Mouse (Mus musculus): ENCODE data around the gene Map7d1. TPM values are rescaled to one million over a fixed set of nuclear protein-coding genes. Genes with fewer than 3 reads are reported as not detected.
"Not testable (repeated sequence)": the region's sequence is repeated elsewhere in the genome, so short reads cannot be mapped to it uniquely, and the experiment has no call there.

Map7d1 gene
- polyA plus RNA-seq, 1 experiment from 2014 or later = 64.2 TPM

DNA sequence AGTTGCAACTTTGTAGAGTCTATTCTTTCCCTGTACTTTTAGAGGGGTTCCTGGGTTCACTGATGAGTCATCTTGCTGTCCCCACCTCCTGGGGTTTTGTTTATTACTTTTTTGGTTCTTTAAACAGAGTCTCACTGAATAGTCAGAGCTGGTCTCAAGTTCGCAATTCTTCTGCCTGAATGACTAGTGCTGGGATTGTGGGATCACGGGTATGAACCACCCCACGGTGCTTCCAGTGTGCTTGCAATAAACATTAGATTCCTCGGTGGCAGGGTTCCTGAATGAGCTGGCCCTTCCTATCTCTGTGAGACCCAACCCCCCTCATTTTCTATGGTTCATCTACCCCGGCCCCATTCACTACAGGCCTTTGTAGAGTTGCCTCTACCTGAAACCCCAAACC, 28.0 kb downstream of the Map7d1 start:
- Histone ChIP-seq H3K9me3 (ENCODE audit: control insufficient read depth, low read length) (no peaks in the 10 kb centered on the region), H3K4me3 (ENCODE audit: low read depth, low read length) (no peak overlapping the region), H3K36me3 (ENCODE audit: control insufficient read depth, insufficient read depth, low read length) (peaks cover 34% of the 10 kb centered on the region), H3K4me1 (ENCODE audit: control insufficient read depth, insufficient read depth, low read length) (peaks cover 5% of the 10 kb centered on the region; the same call in 1 of the 2 replicates), H3K4me2 (ENCODE audit: low read depth, low read length) (no peak overlapping the region), H3K27ac (replicated peaks; ENCODE audit: low read depth, low read length) (no peak overlapping the region), H3K27me3 (replicated peaks; ENCODE audit: control insufficient read depth, insufficient read depth, low read length) (no peaks in the 10 kb centered on the region), H3K9ac (ENCODE audit: low read depth, low read length) (no peak overlapping the region)
- ATAC-seq (ENCODE audit: low read depth) (no peak), DNase-seq (ENCODE audit: low spot score) (no peak)
- WGBS = 35% methylated on average over 5 of the region's 5 CpGs

DNA sequence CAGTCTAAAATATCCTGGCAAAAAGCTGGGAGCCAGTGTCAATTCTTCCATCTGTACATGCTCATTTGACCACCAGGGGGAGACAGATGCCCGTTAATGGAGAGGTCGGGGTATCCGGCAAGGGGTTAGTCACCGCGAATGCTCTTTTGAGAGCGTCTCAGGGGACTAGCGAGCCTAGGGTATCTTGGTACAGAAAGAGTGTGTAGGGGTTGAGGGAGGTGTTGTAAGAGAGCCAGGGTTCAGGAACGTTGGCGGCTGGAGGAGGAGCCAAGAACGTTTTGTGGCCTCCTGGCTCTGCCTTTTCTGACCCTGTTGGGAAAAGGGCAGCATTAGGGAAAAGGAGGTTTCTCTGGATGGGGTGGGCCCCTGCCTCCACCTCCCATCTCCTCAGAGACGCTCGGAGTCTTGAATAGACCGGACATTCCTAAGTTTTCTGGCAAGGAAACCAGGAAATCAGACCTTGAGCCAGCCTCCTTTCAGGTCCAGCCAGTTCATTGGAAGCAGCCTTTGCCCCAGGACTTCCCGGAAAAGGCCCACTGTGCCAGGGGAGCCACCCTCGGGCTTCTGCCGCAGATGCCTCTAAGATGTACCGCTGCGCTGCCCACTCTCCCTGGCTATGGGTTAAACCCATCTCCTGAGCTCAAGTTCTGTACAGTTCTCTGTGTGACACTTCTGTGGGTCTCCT, 28.9 kb downstream of the Map7d1 start:
- Histone ChIP-seq H3K4me1 (ENCODE audit: control insufficient read depth, insufficient read depth, low read length) (peaks cover 5% of the 10 kb centered on the region; the same call in 1 of the 2 replicates), H3K9ac (ENCODE audit: low read depth, low read length) (peak overlapping the region; percentile 40), H3K27me3 (replicated peaks; ENCODE audit: control insufficient read depth, insufficient read depth, low read length) (no peaks in the 10 kb centered on the region), H3K4me2 (ENCODE audit: low read depth, low read length) (peak overlapping the region; percentile 56), H3K27ac (replicated peaks; ENCODE audit: low read depth, low read length) (peak overlapping the region; percentile 23), H3K9me3 (ENCODE audit: control insufficient read depth, low read length) (no peaks in the 10 kb centered on the region), H3K4me3 (ENCODE audit: low read depth, low read length) (peak overlapping the region; percentile 24), H3K36me3 (ENCODE audit: control insufficient read depth, insufficient read depth, low read length) (peaks cover 25% of the 10 kb centered on the region)
- ATAC-seq (ENCODE audit: low read depth) = peak; percentile 77
- DNase-seq (ENCODE audit: low spot score) = peak; percentile 93
- 6% methylated on average over 18 of the region's 18 CpGs for WGBS

- Histone ChIP-seq H3K4me3 (ENCODE audit: low read depth, low read length) (no peak overlapping the region), H3K4me2 (ENCODE audit: low read depth, low read length) (no peak overlapping the region), H3K9ac (ENCODE audit: low read depth, low read length) (0 out of 2 replicates have a peak overlapping the region, but pooled peaks have one; percentile 40), H3K36me3 (ENCODE audit: control insufficient read depth, insufficient read depth, low read length) (peaks cover 19% of the 10 kb centered on the region), H3K27me3 (replicated peaks; ENCODE audit: control insufficient read depth, insufficient read depth, low read length) (no peaks in the 10 kb centered on the region), H3K27ac (replicated peaks; ENCODE audit: low read depth, low read length) (no peak overlapping the region), H3K4me1 (ENCODE audit: control insufficient read depth, insufficient read depth, low read length) (peaks cover 5% of the 10 kb centered on the region; the same call in 1 of the 2 replicates), H3K9me3 (ENCODE audit: control insufficient read depth, low read length) (no peaks in the 10 kb centered on the region)
- 52% methylated on average over 12 of the region's 12 CpGs for WGBS
- no peak for ATAC-seq (ENCODE audit: low read depth)
- DNase-seq (ENCODE audit: low spot score) = no peak
Observed at GRCm38 (mm10) chr4:126226640-126227039, 29.5 kb downstream of the Map7d1 start.

DNA sequence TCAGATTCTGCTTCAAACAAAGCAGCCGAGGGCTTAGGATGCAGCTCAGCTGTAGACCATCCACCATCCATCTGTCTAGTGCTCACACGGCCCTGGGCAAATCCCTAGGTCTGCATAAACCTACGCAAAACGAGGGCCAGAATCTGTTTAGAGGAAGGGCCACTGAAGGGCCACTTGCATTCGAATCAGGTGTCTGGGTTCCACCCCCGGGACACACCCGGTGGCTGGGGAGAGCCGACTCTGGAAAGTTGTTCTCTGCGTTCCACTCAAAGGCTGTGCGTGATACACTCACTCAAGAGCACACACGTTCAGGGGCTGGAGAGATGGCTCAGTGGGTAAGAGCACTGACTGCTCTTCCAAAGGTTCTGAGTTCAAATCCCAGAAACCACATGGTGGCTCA, 33.5 kb downstream of the Map7d1 start:
- WGBS = 85% methylated on average over 11 of the region's 11 CpGs
- H3K27ac ChIP-seq (replicated peaks; ENCODE audit: low read depth, low read length) = no peak overlapping the region
- no peaks in the 10 kb centered on the region for H3K9me3 ChIP-seq (ENCODE audit: control insufficient read depth, low read length)
- H3K4me1 ChIP-seq (ENCODE audit: control insufficient read depth, insufficient read depth, low read length) = peaks cover 4% of the 10 kb centered on the region; the same call in 1 of the 2 replicates
- H3K4me3 ChIP-seq (ENCODE audit: low read depth, low read length) = no peak overlapping the region
- no peak for ATAC-seq (ENCODE audit: low read depth)
- no peaks in the 10 kb centered on the region for H3K36me3 ChIP-seq (ENCODE audit: control insufficient read depth, insufficient read depth, low read length)
- no peak overlapping the region for H3K4me2 ChIP-seq (ENCODE audit: low read depth, low read length)
- no peak for DNase-seq (ENCODE audit: low spot score)
- H3K27me3 ChIP-seq (replicated peaks; ENCODE audit: control insufficient read depth, insufficient read depth, low read length) = no peaks in the 10 kb centered on the region
- H3K9ac ChIP-seq (ENCODE audit: low read depth, low read length) = no peak overlapping the region

GRCm38 (mm10) chr4:126220045-126220444, 36.1 kb downstream of the Map7d1 start:
- Histone ChIP-seq H3K36me3 (ENCODE audit: control insufficient read depth, insufficient read depth, low read length) (no peaks in the 10 kb centered on the region), H3K4me1 (ENCODE audit: control insufficient read depth, insufficient read depth, low read length) (no peaks in the 10 kb centered on the region), H3K27ac (replicated peaks; ENCODE audit: low read depth, low read length) (no peak overlapping the region), H3K9me3 (ENCODE audit: control insufficient read depth, low read length) (no peaks in the 10 kb centered on the region), H3K4me2 (ENCODE audit: low read depth, low read length) (no peak overlapping the region), H3K27me3 (replicated peaks; ENCODE audit: control insufficient read depth, insufficient read depth, low read length) (no peaks in the 10 kb centered on the region), H3K4me3 (ENCODE audit: low read depth, low read length) (no peak overlapping the region), H3K9ac (ENCODE audit: low read depth, low read length) (no peak overlapping the region)
- DNase-seq (ENCODE audit: low spot score) (no peak), ATAC-seq (ENCODE audit: low read depth) (no peak)
- WGBS = 90% methylated on average over 10 of the region's 10 CpGs

- not testable (repeated sequence) for H3K9me3 ChIP-seq (ENCODE audit: control insufficient read depth, low read length); H3K4me1 ChIP-seq (ENCODE audit: control insufficient read depth, insufficient read depth, low read length); H3K36me3 ChIP-seq (ENCODE audit: control insufficient read depth, insufficient read depth, low read length); H3K27me3 ChIP-seq (replicated peaks; ENCODE audit: control insufficient read depth, insufficient read depth, low read length); H3K9ac ChIP-seq (ENCODE audit: low read depth, low read length); H3K4me3 ChIP-seq (ENCODE audit: low read depth, low read length); DNase-seq (ENCODE audit: low spot score); H3K27ac ChIP-seq (replicated peaks; ENCODE audit: low read depth, low read length); H3K4me2 ChIP-seq (ENCODE audit: low read depth, low read length); ATAC-seq (ENCODE audit: low read depth)
- 76% methylated on average over 3 of the region's 3 CpGs for WGBS
Observed at GRCm38 (mm10) chr4:126219540-126219939, 36.6 kb downstream of the Map7d1 start.

DNA sequence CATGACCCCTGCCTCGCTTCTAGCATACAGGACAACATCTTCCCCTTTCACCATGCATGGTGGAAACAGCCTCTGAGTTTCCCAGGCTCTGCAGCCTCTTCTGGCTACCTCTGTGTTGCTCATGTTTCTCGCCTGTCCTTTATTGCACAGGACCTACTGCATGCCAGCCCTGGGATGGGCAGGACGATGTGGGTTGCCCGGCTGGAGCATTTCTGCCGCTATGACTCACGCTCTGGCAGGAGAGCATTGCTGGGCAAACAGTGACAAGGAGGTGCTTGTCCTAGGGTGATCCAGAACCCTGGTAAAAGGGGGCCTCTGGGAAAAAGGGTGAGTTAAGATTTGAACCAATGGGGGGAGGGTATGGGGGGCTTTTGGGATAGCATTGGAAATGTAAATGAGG, 38.4 kb downstream of the Map7d1 start:
- H3K27ac ChIP-seq (replicated peaks; ENCODE audit: low read depth, low read length) = no peak overlapping the region
- H3K9me3 ChIP-seq (ENCODE audit: control insufficient read depth, low read length) = no peaks in the 10 kb centered on the region
- no peak overlapping the region for H3K9ac ChIP-seq (ENCODE audit: low read depth, low read length)
- no peaks in the 10 kb centered on the region for H3K4me1 ChIP-seq (ENCODE audit: control insufficient read depth, insufficient read depth, low read length)
- H3K4me3 ChIP-seq (ENCODE audit: low read depth, low read length) = no peak overlapping the region
- no peaks in the 10 kb centered on the region for H3K36me3 ChIP-seq (ENCODE audit: control insufficient read depth, insufficient read depth, low read length)
- DNase-seq (ENCODE audit: low spot score) (no peak), ATAC-seq (ENCODE audit: low read depth) (no peak)
- 85% methylated on average over 6 of the region's 6 CpGs for WGBS
- no peaks in the 10 kb centered on the region for H3K27me3 ChIP-seq (replicated peaks; ENCODE audit: control insufficient read depth, insufficient read depth, low read length)
- H3K4me2 ChIP-seq (ENCODE audit: low read depth, low read length) = no peak overlapping the region

DNA sequence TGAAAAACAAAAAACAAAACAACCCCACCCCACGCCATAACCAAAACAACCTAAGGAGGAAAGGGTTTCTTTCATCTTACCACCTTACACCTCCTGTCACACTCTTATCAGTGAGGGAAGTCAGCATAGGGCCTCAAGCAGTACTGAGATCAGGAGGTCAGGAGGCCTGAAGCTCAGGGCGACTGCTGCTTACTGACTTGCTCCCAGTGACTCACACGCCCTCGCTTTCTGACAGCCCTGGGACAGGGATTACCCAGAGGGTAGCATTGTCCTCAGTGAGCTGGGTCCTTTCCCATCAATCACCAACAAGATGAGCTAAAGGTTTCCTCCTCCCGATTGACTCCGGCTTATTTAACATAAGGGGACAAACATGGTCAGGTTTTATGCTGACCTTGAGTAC, 49.1 kb downstream of the Map7d1 start:
- no peaks in the 10 kb centered on the region for H3K27me3 ChIP-seq (replicated peaks; ENCODE audit: control insufficient read depth, insufficient read depth, low read length)
- no peak overlapping the region for H3K9ac ChIP-seq (ENCODE audit: low read depth, low read length)
- no peak overlapping the region for H3K27ac ChIP-seq (replicated peaks; ENCODE audit: low read depth, low read length)
- ATAC-seq (ENCODE audit: low read depth) = no peak
- H3K4me3 ChIP-seq (ENCODE audit: low read depth, low read length) = no peak overlapping the region
- no peaks in the 10 kb centered on the region for H3K4me1 ChIP-seq (ENCODE audit: control insufficient read depth, insufficient read depth, low read length)
- no peaks in the 10 kb centered on the region for H3K36me3 ChIP-seq (ENCODE audit: control insufficient read depth, insufficient read depth, low read length)
- no peak overlapping the region for H3K4me2 ChIP-seq (ENCODE audit: low read depth, low read length)
- no peaks in the 10 kb centered on the region for H3K9me3 ChIP-seq (ENCODE audit: control insufficient read depth, low read length)
- 54% methylated on average over 6 of the region's 6 CpGs for WGBS
- DNase-seq (ENCODE audit: low spot score) = no peak

- Histone ChIP-seq H3K4me1 (ENCODE audit: control insufficient read depth, insufficient read depth, low read length) (peaks cover 7% of the 10 kb centered on the region), H3K27me3 (replicated peaks; ENCODE audit: control insufficient read depth, insufficient read depth, low read length) (no peaks in the 10 kb centered on the region), H3K27ac (replicated peaks; ENCODE audit: low read depth, low read length) (no peak overlapping the region), H3K9me3 (ENCODE audit: control insufficient read depth, low read length) (no peaks in the 10 kb centered on the region), H3K4me2 (ENCODE audit: low read depth, low read length) (no peak overlapping the region), H3K36me3 (ENCODE audit: control insufficient read depth, insufficient read depth, low read length) (0 out of 2 replicates have a peak, but pooled peaks cover 4% of the 10 kb centered on the region), H3K9ac (ENCODE audit: low read depth, low read length) (no peak overlapping the region), H3K4me3 (ENCODE audit: low read depth, low read length) (no peak overlapping the region)
- DNase-seq (ENCODE audit: low spot score) (no peak), ATAC-seq (ENCODE audit: low read depth) (no peak)
- 82% methylated on average over 1 of the region's 1 CpGs for WGBS
Observed at GRCm38 (mm10) chr4:126205386-126205785, 50.8 kb downstream of the Map7d1 start.

All from embryonic facial prominence, embryonic 14.5 days (tissue).